Mouse (Mus musculus) olfactory bulb, adult 2 months (tissue): ENCODE measurements at regions not wholly inside any gene's neighbourhood (a gene's known extent, or its start where the extent isn't known, plus 50 kb on each side); places are given as distances from the start of the nearest gene placed in this dataset.

Experiments used
- CTCF ChIP-seq: fragments of 200-500 bp; IDR thresholded peaks from 2 replicates; pipeline ENCODE4 v1.5.1; 2012; ENCODE audit warnings: low read depth, mild to moderate bottlenecking, low read length, moderate library complexity; ENCODE audit not compliant: insufficient read depth
- POLR2A ChIP-seq: fragments of 200-500 bp; IDR thresholded peaks from 2 replicates; pipeline ENCODE4 v1.6.1; 2012; ENCODE audit warnings: mild to moderate bottlenecking, low read depth, low read length, moderate library complexity; ENCODE audit not compliant: insufficient read depth

DNA sequence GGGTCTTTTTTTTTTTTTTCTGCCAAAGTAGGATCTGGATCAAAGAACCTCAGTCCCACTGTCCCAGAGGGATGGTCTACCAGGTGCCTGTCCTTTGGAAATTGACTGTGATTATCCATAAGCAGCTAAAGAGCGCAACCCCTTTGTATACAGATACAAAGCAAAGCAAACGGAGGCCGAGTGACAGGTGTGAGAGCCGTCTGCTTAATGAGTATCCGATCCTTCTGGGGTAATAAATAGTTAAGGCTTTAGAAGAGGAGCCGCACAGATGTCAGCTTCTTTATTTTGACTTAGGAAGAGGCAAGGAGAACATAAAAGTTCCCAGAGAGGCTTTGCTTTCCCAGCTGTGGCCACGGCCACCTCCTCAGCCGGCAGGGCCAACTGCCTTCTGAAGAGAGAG is 356.1 kb upstream of the Tmpo start:
- TF ChIP-seq CTCF: no peak
- TF ChIP-seq POLR2A: no peak
